Mouse (Mus musculus): Measurements from ENCODE around the gene Dvl2. TPM values are rescaled to one million over a fixed set of nuclear protein-coding genes. Genes with fewer than 3 reads are reported as not detected.
"Not testable (repeated sequence)": the region's sequence is repeated elsewhere in the genome, so short reads cannot be mapped to it uniquely, and the experiment has no call there.

Dvl2 gene
- total RNA-seq, 2 experiments from 2014 or later, result 28.6 to 32.9 TPM

DNA sequence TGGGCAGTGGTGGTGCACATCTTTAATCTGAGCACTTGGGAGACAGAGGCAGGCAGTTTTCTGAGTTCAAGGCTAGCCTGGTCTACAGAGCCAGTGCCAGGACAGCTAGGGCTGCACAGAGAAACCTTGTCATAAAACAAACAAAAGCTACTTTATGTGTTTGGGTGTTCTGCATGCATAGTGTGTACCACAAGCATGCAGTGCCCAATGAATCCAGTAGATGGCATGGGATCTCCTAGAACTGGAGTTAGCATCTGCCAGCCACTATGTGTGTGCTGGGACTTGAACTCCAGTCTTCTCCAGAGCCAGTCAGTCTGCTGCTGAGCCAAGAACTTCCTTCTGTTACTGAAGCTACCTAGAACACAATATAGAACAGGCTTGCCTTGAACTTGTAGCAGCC lies 1.5 kb downstream of the Dvl2 start:
- peak in 1 of 2 experiments; percentile 3 for DNase-seq (ENCODE audit: low spot score in 2 of 2)

DNA sequence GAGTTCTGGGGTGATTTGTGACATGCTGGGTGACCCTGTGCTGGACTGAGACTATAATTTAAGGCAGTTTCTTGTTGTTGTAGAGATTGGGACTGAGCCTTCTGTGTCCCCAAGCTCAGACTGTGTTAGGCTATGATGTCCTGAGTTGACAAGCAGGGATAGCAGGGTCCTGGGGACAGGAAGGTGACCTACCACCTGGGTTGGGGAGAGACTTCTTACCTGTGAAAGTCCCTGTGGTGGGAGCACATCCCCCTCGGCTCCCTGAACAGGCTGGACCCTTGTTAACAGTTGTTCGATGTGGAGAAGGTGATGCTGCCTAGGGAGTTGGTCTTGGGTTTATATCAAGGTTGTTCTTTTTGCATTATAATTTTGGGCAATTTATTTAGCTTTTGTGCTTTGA lies 2.1 kb downstream of the Dvl2 start:
- no peak for DNase-seq (ENCODE audit: low spot score in 2 of 2)

DNA sequence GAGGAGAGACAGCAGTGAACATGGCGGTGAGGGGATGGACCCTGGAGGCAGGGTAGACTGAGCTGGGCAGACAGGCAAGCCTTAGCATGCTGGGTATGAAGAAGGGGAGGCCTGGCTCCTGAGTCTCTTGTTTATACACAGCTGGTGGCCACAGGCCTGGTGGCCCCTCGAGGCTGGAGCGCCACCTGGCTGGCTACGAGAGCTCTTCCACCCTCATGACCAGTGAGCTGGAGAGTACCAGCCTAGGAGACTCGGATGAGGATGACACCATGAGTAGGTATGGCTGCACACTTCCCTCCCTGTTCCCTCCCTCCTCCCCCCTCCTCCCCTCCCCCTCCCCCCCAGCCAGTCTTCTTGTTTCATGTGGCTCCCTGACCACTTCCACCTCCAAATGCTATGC lies 5.1 kb downstream of the Dvl2 start:
- DNase-seq (ENCODE audit: low spot score in 2 of 2), result no peak

DNA sequence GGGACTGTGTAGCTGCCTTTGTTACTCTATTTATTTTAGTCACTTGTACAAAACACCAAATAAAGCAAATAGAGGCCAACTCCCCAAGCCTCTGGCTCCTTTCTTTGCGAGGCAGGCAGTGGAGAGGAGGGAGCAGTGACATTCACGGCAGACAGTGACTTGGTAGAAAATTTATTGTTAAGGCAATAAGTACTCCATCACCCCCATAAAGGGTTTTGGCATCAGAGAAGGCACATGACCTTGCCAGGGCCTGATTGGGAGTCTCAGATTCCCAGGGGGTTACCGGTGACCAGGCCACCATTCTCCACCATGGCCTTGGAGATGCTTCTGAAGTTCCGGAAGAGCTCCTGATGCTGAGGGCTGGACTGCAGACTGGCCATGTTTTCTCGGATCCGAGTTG lies 9.6 kb downstream of the Dvl2 start:
- DNase-seq (ENCODE audit: low spot score in 2 of 2), result peak in 1 of 2 experiments; percentile 1

DNA sequence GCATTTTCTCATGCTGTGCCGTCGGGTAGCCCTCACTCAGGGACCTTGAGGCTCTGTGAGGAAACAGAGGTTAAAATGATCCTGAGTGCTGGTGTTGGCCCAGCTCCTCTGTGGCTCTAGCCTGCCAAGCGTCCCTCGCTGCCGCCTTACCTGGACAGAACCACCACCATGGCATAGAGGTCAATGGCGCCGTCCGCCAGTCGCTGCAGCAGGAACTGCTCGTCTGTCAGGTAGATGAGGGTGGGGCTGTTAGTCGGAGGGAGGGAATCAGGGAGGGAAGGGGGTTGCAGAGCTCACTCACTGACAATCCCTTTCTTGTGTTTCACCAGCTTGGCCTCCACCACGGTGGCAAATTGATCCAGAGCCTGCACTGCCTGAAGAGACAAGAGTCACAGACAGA lies 10.2 kb downstream of the Dvl2 start:
- DNase-seq (ENCODE audit: low spot score in 2 of 2), result peak in 1 of 2 experiments; percentile 3

DNA sequence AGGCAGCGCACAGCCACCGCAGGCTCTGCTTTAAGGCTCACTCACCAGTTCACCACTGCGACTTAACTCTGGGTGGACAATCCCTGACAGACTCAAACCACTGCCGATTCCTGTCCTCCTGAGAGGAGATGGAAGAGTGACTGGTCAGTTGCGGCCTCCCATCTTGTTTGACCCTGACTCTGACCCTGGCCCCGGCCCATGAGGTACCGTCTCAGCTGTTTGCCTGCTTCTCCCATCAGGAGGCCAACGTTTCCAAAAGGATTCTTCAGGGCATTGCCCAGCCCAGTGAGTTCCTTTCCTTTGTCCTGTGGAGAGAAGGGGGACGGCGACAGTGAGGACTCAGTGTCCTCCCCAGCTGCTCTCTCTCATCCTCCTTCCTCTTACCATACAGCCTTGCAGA lies 10.6 kb downstream of the Dvl2 start:
- DNase-seq (ENCODE audit: low spot score in 2 of 2), result peak in 1 of 2 experiments; percentile 1

DNA sequence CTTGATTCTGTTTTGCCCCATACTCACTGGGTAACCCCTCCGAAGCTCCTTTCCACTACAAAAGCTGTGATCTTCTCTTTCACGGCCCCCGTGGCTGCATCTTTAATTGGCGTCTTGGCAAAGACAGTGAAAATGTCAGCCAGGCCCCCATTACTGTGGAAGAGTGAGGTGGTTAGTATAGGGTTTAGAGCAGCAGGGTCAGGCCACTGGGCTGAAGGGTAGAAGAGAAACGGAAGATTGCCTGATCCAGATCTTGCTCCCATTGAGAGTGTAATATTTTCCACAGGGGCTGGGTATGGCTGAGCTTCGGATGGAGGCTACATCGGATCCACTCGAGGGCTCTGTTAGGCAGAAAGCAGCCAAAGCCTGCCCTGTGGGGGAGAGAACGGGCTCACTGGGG lies 12.5 kb downstream of the Dvl2 start:
- DNase-seq (ENCODE audit: low spot score in 2 of 2), result no peak

DNA sequence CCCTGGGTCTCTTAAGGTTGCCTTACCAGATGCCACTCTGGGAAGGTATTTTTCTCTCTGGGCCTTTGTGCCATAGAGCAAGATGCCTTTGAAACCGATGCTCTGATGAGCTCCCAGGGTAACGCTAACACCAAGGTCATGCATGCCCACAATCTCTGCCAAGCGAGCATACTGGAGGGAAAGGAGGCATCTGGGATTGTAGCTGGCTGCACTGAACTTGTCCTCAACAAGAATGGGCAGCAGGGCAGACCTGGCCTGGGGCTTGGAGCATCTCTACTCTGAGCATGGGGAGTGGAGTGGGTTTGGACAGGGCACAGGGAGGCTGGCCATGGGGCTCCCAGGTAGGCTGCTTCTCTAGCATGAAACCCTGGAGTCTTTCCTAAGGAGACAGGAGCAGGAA lies 13.0 kb downstream of the Dvl2 start:
- DNase-seq (ENCODE audit: low spot score in 2 of 2), result no peak

DNA sequence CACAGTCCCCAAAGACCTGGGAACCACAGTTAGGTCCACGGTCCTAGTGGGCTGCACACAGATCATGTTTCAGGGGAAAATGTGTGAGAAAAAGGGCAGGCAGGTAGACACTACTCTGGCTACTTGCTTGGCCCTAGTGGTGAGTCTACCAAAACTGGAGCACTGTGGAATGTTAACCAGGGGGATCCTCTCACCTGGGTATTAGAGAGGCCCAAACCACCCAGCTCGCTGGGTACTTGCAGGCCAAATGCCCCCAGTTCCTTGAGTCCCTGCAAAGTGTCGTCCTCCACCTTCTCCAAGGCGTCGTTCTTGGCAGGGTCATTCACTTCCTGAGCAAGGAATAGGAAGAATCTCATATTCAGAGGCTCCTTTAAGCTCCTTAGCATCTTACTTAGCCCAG lies 13.7 kb downstream of the Dvl2 start:
- DNase-seq (ENCODE audit: low spot score in 2 of 2), result no peak

DNA sequence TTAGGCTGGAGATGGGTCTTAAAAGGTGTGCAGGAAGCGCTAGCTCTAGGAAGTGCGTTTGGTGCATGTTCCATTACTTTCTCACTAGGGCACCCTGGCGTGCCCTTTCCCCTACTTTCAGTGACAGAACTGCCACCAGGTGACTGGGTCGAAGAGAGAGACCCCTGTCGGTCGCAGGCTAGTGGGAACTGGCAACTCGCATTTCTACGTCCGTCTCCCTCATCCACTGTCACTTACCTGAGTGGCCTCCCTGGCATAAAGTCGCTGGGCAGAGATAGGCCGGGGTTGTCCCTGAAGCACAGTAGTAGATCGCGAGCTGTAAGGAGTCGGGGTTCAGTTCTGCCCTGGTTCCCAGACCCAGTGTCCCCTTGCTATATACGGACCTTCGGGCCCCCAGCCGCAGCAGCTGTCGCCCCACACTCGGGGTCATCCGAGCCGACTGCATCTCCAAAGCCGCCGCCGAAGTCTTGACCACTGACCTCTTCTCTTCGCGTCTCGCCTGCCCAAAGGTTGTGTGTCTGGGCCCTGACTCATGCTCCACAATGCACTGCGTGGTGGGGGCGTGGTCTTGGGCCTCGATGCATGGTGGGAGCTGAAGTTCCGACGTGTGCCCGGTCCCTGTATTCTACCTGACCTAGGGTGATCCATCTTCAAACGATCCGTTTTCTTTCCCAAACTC lies 14.6 kb downstream of the Dvl2 start, which contains the start of gene Acadvl:
Gene Acadvl (minus strand): TSS at position 532 of the 679 bp plus-strand sequence.
- peak; percentile 83 to 90 for DNase-seq (ENCODE audit: low spot score in 2 of 2)

DNA sequence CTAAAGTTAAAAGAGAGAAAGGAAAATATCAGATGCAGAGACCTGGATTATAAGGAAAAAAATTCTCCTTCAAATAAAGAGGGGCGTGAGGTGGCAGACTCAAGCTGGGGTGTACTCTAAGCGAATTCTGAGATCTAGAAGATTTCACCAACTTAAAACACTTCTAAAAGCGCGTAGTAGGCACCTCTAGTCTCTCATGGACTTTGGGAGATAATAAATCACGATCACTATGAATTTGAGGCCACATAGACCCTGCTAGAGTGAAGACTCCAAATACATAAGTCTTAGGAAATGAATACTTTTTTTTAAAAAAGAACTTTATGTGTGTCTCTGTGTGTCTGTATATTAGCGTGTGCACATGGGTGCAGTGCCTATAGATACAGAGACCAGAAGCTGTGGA lies 15.3 kb downstream of the Dvl2 start:
- DNase-seq (ENCODE audit: low spot score in 2 of 2), result no peak

DNA sequence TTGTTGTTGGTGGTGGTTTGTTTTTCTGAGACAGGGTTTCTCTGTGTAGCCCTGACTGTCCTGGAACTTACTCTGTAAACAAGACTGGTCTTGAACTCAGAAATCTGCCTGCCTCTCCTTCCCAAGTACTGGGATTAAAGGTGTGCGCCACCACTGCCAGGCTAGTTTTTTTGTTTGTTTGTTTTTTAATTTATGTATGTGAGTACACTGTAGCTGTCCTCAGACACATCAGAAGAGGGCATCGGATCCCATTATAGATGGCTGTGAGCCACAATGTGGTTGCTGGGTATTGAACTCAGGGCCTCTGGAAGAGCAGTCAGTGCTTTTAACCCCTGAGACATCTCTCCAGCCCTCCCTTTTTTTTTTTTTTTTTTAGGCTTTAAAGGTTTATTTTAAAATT lies 15.8 kb downstream of the Dvl2 start:
- DNase-seq (ENCODE audit: low spot score in 2 of 2), result not testable (repeated sequence)

DNA sequence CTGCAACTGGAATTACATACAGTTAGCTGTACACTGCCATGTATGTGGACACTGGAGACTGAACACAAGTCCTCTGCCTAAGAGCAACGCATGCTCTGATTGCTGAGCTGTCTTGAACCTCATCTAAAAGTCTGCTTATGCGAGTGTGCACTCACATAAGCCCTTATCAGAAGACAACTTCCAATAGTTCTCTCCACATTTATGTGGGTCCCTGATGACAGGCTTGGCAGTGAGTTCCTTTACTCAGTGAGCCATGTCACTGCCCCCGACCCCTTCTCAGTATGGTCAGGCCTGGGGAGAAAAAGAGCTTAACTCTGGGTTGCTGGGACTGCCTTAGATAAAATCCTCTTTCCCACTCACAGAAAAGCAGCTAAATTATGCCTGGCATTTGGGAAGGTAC lies 16.3 kb downstream of the Dvl2 start, which contains the start of gene Dlg4:
Gene Dlg4 (plus strand): TSS at position 274 of the 400 bp plus-strand sequence.
- no peak for DNase-seq (ENCODE audit: low spot score in 2 of 2)

DNA sequence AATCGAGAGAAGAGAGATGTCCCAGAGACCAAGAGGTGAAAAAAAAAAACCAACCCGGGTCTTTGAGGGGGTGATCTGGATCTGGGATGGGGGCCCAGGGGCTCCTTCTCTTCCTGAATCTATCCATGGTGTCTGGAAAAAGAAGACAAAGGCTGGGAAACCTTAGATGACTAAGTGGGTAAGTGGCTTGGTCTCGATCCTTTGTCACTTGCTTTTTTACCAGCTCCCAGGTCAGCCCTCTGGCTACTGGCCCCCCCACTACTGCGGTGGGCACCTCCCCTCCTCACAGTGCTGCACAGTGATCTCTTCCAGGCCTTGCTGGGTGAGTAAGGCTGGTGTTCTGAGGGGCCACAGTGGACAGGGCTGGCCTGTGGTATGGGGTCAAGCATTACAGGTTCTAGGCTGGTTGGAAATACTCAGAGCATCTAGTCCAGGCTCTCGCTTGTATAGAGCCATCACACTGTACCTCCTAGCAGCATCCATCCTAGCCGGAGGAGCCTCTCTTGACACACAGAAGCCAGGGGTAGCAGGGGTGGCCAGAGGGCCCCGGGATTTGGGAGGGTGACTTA lies 16.9 kb downstream of the Dvl2 start:
- DNase-seq (ENCODE audit: low spot score in 2 of 2), result no peak

DNA sequence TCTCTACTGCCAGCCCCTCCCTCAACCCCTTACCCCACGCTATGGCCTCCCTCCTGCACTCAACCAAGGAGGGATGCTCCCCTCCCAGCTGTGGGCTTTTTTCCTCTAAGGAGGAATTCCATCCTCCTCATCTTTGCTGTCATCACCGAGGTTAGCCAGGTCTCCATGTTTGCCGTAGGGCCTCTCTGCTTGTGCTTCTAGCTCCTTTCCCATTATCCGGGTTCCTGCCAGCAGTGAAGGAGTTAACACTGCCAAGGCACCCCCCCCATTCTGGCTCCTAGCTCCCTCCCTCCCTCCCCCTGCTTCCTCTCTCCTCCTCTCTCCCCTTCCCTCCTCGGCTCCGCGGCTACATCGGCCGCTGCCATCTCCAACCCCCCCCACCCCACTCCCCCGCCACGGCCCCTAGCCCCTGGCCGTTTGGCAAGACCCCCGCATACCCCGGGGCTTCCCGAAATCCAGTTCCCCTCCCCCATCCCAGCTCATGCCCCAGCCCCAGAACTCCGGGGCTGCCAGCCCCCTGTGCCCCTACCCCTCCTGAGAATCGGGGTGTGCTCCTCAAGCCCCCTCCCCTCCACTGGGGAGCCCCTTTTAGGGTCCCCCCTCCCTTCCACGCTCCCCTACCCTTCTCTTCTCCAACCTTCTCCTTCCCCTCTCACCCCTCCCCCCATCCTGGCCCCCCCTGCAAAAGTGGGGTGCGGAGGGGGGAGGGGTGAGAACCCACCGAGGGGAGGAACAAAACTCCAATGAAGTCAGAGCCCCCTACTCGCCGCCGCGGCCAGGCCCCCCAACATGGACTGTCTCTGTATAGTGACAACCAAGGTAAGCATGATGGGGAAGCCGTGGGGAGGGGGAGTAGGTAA lies 18.0 kb downstream of the Dvl2 start:
- DNase-seq (ENCODE audit: low spot score in 2 of 2), result peak; percentile 71 to 73

DNA sequence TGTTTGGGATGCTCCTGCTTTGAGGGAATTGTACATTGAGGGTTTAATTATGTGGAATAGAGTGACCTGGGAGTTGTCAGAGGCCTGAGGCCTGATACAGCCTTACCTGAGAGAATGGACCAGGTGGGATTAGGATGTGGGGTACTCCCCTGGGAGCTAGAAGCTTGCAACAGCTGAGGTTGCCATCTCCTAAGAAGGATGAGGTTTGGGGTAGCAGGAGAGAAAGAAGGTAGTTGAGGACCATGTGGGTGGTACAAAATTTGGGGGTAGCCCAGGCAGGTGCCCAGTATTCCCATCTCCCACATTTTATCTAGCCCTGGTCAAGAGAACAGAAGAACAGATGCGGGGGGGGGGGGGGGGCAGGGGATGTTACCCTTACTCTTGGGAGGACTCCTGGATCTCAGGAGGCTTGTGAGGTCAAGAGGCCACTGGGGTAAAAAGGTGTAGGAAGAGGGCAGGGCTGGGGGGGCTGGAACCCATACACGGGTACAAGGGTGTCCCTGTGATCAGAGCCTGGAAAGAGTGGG lies 19.2 kb downstream of the Dvl2 start:
- DNase-seq (ENCODE audit: low spot score in 2 of 2), result no peak

DNA sequence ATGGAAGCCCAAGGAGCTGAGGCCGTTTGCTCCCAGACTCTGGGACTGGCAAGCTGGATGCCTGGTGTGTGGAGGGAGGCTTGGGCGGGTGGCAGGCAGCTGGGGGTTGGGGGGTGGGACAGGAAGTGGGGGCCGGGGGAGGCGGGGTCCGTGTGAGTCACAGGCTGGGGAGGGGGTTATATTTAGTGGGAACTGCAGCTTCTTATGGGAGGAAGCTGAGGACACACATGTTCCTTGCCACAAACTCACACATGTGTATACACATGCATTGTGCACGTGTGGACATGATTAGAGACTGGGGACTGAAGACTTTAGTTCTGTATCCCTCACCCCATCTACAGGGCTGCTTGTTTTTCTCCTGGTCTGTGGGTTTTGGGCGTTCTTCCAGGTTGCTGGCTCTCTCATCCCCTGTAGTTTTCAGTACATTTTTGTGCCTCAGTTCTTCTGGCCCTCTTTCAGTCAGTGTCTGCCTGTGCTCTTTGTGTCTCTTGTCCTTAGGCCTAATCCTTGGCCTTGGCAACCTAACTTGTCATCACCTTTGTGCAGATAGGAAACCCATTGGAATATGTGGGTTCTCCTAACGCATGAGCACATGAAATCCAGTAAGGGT lies 19.7 kb downstream of the Dvl2 start:
- peak in 1 of 2 experiments; percentile 44 for DNase-seq (ENCODE audit: low spot score in 2 of 2)

DNA sequence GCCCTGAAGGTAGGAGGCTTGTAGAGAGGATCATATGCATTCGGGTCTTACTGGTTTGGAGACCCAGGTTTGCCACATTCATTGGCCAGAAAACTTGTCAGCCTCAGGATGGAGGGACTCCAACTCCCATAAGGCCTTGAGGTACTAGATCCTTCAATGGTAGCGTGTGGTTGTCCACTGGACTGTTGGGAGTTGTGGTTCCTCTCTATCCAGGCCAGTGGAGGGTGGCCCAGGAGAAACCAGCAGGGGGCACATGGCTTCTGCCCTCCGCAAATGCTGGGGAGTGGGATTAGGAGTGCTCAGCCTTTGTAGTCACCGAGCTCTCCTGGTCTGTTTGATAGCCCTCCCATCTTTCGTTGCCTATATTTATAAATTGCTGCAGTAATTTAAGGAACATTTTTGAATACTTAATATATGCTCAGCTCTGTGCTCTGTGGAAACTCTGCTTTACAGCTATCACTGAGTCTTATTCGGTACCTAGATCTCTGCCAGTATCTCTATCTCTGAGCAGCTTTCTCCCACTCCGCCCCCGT lies 20.4 kb downstream of the Dvl2 start:
- DNase-seq (ENCODE audit: low spot score in 2 of 2), result peak; percentile 69 to 74

DNA sequence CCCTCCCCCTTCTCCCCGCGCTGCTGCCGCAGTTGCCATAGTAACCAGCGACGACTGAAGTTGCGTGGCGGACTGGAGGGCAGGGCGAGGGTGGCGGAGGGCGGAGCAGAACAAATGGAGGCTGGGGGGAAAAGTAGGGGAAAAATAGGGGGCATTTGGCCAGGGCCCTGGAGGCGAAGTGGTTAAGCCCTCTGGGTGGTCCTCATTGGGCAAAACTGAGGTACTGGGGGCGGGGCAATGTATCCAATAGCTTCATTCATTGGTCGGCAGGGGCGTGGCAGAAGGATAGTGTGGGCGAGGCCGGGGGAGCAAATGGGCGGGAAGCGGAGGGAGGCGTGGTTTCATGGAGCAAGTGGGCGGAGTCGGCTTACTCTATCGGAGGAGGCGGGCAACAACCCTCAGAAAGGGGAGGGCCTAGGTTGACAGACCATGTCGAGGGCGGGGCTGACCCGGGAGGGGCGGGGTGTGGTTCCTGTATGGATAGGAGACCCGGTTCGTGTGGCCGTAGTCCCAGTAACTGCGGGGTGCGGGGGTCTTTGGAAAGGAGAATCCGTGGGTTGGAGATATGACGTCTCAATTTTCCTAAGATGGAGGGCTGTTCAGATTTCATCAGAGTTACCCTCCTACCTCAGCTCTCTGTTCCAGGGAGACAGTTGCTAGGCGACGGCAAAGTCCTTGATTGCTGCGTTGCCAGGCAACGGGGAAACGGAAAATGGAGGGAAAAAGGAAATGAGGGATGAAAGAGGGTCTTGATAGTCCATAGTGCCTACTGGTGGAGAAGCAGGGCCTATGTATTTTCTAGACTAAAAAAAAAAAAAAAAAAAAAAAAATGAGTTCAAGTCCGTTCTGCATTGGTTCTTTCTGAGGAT lies 21.1 kb downstream of the Dvl2 start:
- peak; percentile 94 to 95 for DNase-seq (ENCODE audit: low spot score in 2 of 2)

Measured in left cerebral cortex, adult 18-20 months (tissue).